ENCODE assay signal across 15 mouse cellular contexts in the genomic region with DNA sequence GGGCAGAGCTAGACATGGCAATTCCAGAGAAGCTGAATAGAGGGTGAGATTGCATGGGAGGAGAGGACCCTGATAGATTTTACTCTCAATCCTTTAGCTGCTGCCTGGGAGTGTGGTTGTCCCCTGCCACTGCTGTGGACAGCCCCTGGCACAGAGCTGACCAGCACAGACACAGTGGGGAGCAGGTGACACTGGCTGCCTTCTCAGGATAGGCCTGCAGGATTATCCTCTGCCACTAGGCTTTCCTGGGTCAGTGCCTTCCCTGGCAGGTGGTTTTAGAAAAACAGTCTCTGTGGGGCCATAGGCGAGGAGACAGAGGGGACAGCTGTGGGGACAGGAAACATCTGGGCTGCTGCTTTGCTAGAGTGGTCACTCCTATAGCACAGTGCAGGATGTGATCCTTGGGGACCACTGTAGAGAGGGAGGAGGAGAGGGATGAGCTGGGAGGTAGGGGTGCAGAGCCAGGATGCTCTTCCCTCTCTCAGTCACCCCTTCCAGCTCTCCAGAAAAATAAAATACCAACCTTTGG. TPM values are rescaled to one million over a fixed set of nuclear protein-coding genes. Genes with fewer than 3 reads are reported as not detected.
DNase-seq lines count a peak whose midpoint lies in the region; ATAC-seq and TF ChIP-seq lines count a peak whose summit lies in the region.
"Had no signal": no experiment of that assay in that cellular context is flagged by ENCODE, and none has a peak within 500 bp of the region (broad histone marks: within the 10 kb centered on the region; RNA-seq: fewer than 3 reads in every experiment).

No protein-coding gene starts in this region.

- peak overlapping the region; percentile 62; the same call in 1 of the 2 replicates for H3K27ac ChIP-seq in hindbrain, embryonic 10.5 days
- H3K27ac ChIP-seq in hindbrain, embryonic 16.5 days (ENCODE audit: low read depth, low read length), result no peak overlapping the region
- H3K27ac ChIP-seq in lung, embryonic 14.5 days (ENCODE audit: low read depth), result no peak overlapping the region
- H3K27ac ChIP-seq in CH12.LX (ENCODE audit: insufficient read depth, low read depth), result no peak overlapping the region
- no peak overlapping the region for H3K27ac ChIP-seq in embryonic facial prominence, embryonic 12.5 days
- H3K27ac ChIP-seq: forebrain, embryonic 15.5 days; heart, adult 2 months; lung, embryonic 15.5 days; neural tube, embryonic 12.5 days had no signal

- no peaks in the 10 kb centered on the region for H3K36me3 ChIP-seq in hindbrain, embryonic 10.5 days
- H3K36me3 ChIP-seq in hindbrain, embryonic 16.5 days (ENCODE audit: control insufficient read depth, insufficient read depth, low read length), result no peaks in the 10 kb centered on the region
- H3K36me3 ChIP-seq in lung, embryonic 14.5 days (ENCODE audit: insufficient read depth), result no peaks in the 10 kb centered on the region
- H3K36me3 ChIP-seq in CH12.LX (replicated peaks in 1 of 2; ENCODE audit: control insufficient read depth in 1 of 2, insufficient read depth in 1 of 2, low read length in 1 of 2), result no peaks in the 10 kb centered on the region
- H3K36me3 ChIP-seq in embryonic facial prominence, embryonic 12.5 days, result no peaks in the 10 kb centered on the region
- H3K36me3 ChIP-seq: forebrain, embryonic 15.5 days; lung, embryonic 15.5 days; neural tube, embryonic 12.5 days had no signal

- TF ChIP-seq RAD21 in CH12.LX (IDR thresholded peaks at IDR 0.05; ENCODE audit: low read depth, low read length), result no peak

- H3K79me2 ChIP-seq in CH12.LX (replicated peaks; ENCODE audit: control insufficient read depth, extremely low read depth, insufficient read depth, poor library complexity, severe bottlenecking), result no peaks in the 10 kb centered on the region

- H3K27me3 ChIP-seq in hindbrain, embryonic 10.5 days (ENCODE audit: insufficient read depth, poor library complexity, severe bottlenecking), result no peaks in the 10 kb centered on the region
- no peaks in the 10 kb centered on the region for H3K27me3 ChIP-seq in hindbrain, embryonic 16.5 days (replicated peaks; ENCODE audit: control insufficient read depth, insufficient read depth, low read length)
- H3K27me3 ChIP-seq in lung, embryonic 14.5 days (ENCODE audit: insufficient read depth, low read length), result no peaks in the 10 kb centered on the region
- H3K27me3 ChIP-seq in CH12.LX (replicated peaks), result no peaks in the 10 kb centered on the region
- no peaks in the 10 kb centered on the region for H3K27me3 ChIP-seq in embryonic facial prominence, embryonic 12.5 days
- H3K27me3 ChIP-seq: forebrain, embryonic 15.5 days; lung, embryonic 15.5 days; neural tube, embryonic 12.5 days had no signal

- peak; percentile 19; the same call in 1 of the 2 replicates for TF ChIP-seq CTCF in lung, embryonic 14.5 days (IDR thresholded peaks at IDR 0.05; ENCODE audit: low read depth)
- no peak for TF ChIP-seq CTCF in lung, adult 2 months (IDR thresholded peaks at IDR 0.05; ENCODE audit: insufficient read depth, low read length)
- no peak for TF ChIP-seq CTCF in CH12.LX (conservative IDR thresholded peaks at IDR 0.05 in 1 of 2, IDR thresholded peaks at IDR 0.05 in 1 of 2; ENCODE audit: low read depth in 2 of 2, low read length in 2 of 2)

- peaks cover 25% of the 10 kb centered on the region for H3K4me1 ChIP-seq in hindbrain, embryonic 10.5 days (replicated peaks)
- H3K4me1 ChIP-seq in hindbrain, embryonic 16.5 days (ENCODE audit: control insufficient read depth, insufficient read depth, low read depth, low read length), result no peaks in the 10 kb centered on the region
- no peaks in the 10 kb centered on the region for H3K4me1 ChIP-seq in lung, embryonic 14.5 days (ENCODE audit: insufficient read depth)
- H3K4me1 ChIP-seq in lung, adult 2 months (ENCODE audit: control insufficient read depth, insufficient read depth, low read length), result no peaks in the 10 kb centered on the region
- H3K4me1 ChIP-seq in CH12.LX (ENCODE audit: control insufficient read depth in 1 of 2, insufficient read depth in 2 of 2), result peaks cover 14 to 26% of the 10 kb centered on the region in 2 experiments
- H3K4me1 ChIP-seq in embryonic facial prominence, embryonic 12.5 days, result peaks cover 9% of the 10 kb centered on the region
- H3K4me1 ChIP-seq: forebrain, embryonic 15.5 days; lung, embryonic 15.5 days had no signal

- DNase-seq in hindbrain, embryonic 10.5 days (ENCODE audit: low spot score), result no peak
- DNase-seq in lung, embryonic 14.5 days, result peak; percentile 22
- DNase-seq in lung, adult 2 months, result no peak
- no peak for DNase-seq in CH12.LX (ENCODE audit: extremely low read depth)
- DNase-seq in cerebellum, adult 9-10 months, result no peak
- DNase-seq in ovary, postnatal 36 days (ENCODE audit: low spot score), result no peak
- DNase-seq: cerebellum, postnatal 25 days; heart, adult 2 months; kidney, adult 8-10 months; retina, postnatal 1 day had no signal

- in situ Hi-C loops in CH12.LX (cut with MboI; ENCODE audit: low pct_ligation_motif_present, low pct_unique_long_range_greater_than_20kb, low sequenced_read_pairs), result no loop called here

- no peak for TF ChIP-seq POLR2A in lung, adult 2 months (IDR thresholded peaks at IDR 0.05; ENCODE audit: borderline replicate concordance, extremely low read depth, low read depth, low read length)
- TF ChIP-seq POLR2A in CH12.LX (IDR thresholded peaks at IDR 0.05; ENCODE audit: low read depth, low read length), result no peak

- no peak overlapping the region for H3K4me3 ChIP-seq in hindbrain, embryonic 10.5 days
- no peak overlapping the region for H3K4me3 ChIP-seq in hindbrain, embryonic 16.5 days (ENCODE audit: low read length)
- H3K4me3 ChIP-seq in lung, embryonic 14.5 days (ENCODE audit: low read depth, low read length), result no peak overlapping the region
- H3K4me3 ChIP-seq in lung, adult 2 months (replicated peaks; ENCODE audit: extremely low read depth, low read depth, low read length), result no peak overlapping the region
- no peak overlapping the region for H3K4me3 ChIP-seq in CH12.LX (replicated peaks in 1 of 3; ENCODE audit: low read depth in 2 of 3, low read length in 2 of 3, poor library complexity in 1 of 3)
- H3K4me3 ChIP-seq in embryonic facial prominence, embryonic 12.5 days, result no peak overlapping the region
- H3K4me3 ChIP-seq: forebrain, embryonic 15.5 days; heart, adult 2 months; lung, embryonic 15.5 days; neural tube, embryonic 12.5 days had no signal

- ATAC-seq in hindbrain, embryonic 16.5 days, result no peak
- ATAC-seq in lung, embryonic 14.5 days (ENCODE audit: insufficient read depth), result 0 out of 2 replicates have a peak, but pooled peaks have one; percentile 24
- no peak for ATAC-seq in embryonic facial prominence, embryonic 12.5 days (ENCODE audit: insufficient number of reproducible peaks, insufficient read depth, low FRiP score, low TSS enrichment)
- ATAC-seq: forebrain, embryonic 15.5 days had no signal

- no peak overlapping the region for H3K4me2 ChIP-seq in hindbrain, embryonic 16.5 days (ENCODE audit: low read length)
- H3K4me2 ChIP-seq in lung, embryonic 14.5 days, result no peak overlapping the region
- no peak overlapping the region for H3K4me2 ChIP-seq in CH12.LX (ENCODE audit: insufficient read depth, low read depth, poor library complexity, severe bottlenecking)
- H3K4me2 ChIP-seq in embryonic facial prominence, embryonic 12.5 days (replicated peaks), result no peak overlapping the region
- H3K4me2 ChIP-seq: forebrain, embryonic 15.5 days; lung, embryonic 15.5 days; neural tube, embryonic 12.5 days had no signal

- H3K9me3 ChIP-seq in hindbrain, embryonic 10.5 days, result no peaks in the 10 kb centered on the region
- no peaks in the 10 kb centered on the region for H3K9me3 ChIP-seq in hindbrain, embryonic 16.5 days (ENCODE audit: control insufficient read depth, low read length)
- H3K9me3 ChIP-seq in lung, embryonic 14.5 days (ENCODE audit: low read depth, low read length), result no peaks in the 10 kb centered on the region
- no peaks in the 10 kb centered on the region for H3K9me3 ChIP-seq in CH12.LX (replicated peaks; ENCODE audit: low read length)
- H3K9me3 ChIP-seq in embryonic facial prominence, embryonic 12.5 days, result no peaks in the 10 kb centered on the region
- H3K9me3 ChIP-seq: forebrain, embryonic 15.5 days; lung, embryonic 15.5 days; neural tube, embryonic 12.5 days had no signal

- WGBS in hindbrain, embryonic 10.5 days, result 27% methylated on average over 1 of the region's 1 CpGs
- 53% methylated on average over 1 of the region's 1 CpGs for WGBS in hindbrain, embryonic 16.5 days
- 28% methylated on average over 1 of the region's 1 CpGs for WGBS in lung, embryonic 14.5 days
- WGBS in lung, adult 2 months, result 28% methylated on average over 1 of the region's 1 CpGs
- 19% methylated on average over 1 of the region's 1 CpGs for WGBS in embryonic facial prominence, embryonic 12.5 days

- TF ChIP-seq EP300 in CH12.LX (IDR thresholded peaks at IDR 0.05; ENCODE audit: low read length), result 0 out of 2 replicates have a peak, but pooled peaks have one; percentile 8

- no peak overlapping the region for H3K9ac ChIP-seq in hindbrain, embryonic 16.5 days (ENCODE audit: low read depth, low read length)
- no peak overlapping the region for H3K9ac ChIP-seq in lung, embryonic 14.5 days
- no peak overlapping the region for H3K9ac ChIP-seq in CH12.LX (ENCODE audit: insufficient read depth, low read depth)
- H3K9ac ChIP-seq in embryonic facial prominence, embryonic 12.5 days, result 0 out of 2 replicates have a peak overlapping the region, but pooled peaks have one; percentile 8
- H3K9ac ChIP-seq: forebrain, embryonic 15.5 days; lung, embryonic 15.5 days; neural tube, embryonic 12.5 days had no signal

- dilution Hi-C loops in CH12.LX (cut with MboI; ENCODE audit: extremely low pct_ligation_motif_present, extremely low pct_unique_long_range_greater_than_20kb, low sequenced_read_pairs), result no loop called here

RNA-seq across cellular contexts. Expression of a gene that starts 14.7 kb away (rescaled TPM):
- 10.9 and 19.2 TPM in 2 replicates for polyA plus RNA-seq in hindbrain, embryonic 10.5 days (2016; fragmentation: Nextera tagmentation; extraction: Ambion mirVana)
- 0.96 and 1.5 TPM in 2 replicates for polyA plus RNA-seq in hindbrain, embryonic 16.5 days (2015; fragmentation: Nextera tagmentation; extraction: Ambion mirVana)
- polyA plus RNA-seq in lung, embryonic 14.5 days (2014; fragmentation: Nextera tagmentation; extraction: Ambion mirVana), result 1.8 and 2.2 TPM in 2 replicates
- polyA plus RNA-seq in lung, adult 2 months (2012; rRNA removed), result 14.0 and 14.2 TPM in 2 replicates
- total RNA-seq in CH12.LX (2012; rRNA removed) (0.47 and 0.55 TPM in 2 replicates), CH12.LX (2014; rRNA removed) (0.11 and 0.16 TPM in 2 replicates)
- 0.15 and 0.20 TPM in 2 replicates for polyA plus RNA-seq in CH12.LX (2012; ENCODE audit: insufficient read length, low read depth)
- polyA plus RNA-seq in embryonic facial prominence, embryonic 12.5 days (2016; fragmentation: Nextera tagmentation; extraction: Ambion mirVana), result 3.8 and 3.9 TPM in 2 replicates

RNA-seq across cellular contexts. Expression of a gene that starts 37.7 kb away (rescaled TPM):
- 73.2 and 104 TPM in 2 replicates for polyA plus RNA-seq in hindbrain, embryonic 10.5 days (2016; fragmentation: Nextera tagmentation; extraction: Ambion mirVana)
- polyA plus RNA-seq in hindbrain, embryonic 16.5 days (2015; fragmentation: Nextera tagmentation; extraction: Ambion mirVana), result 45.0 and 47.7 TPM in 2 replicates
- polyA plus RNA-seq in lung, embryonic 14.5 days (2014; fragmentation: Nextera tagmentation; extraction: Ambion mirVana), result 64.9 and 66.1 TPM in 2 replicates
- polyA plus RNA-seq in lung, adult 2 months (2012; rRNA removed), result 5.6 and 11.3 TPM in 2 replicates
- 87.4 and 99.4 TPM in 2 replicates for total RNA-seq in CH12.LX (2012; rRNA removed)
- total RNA-seq in CH12.LX (2014; rRNA removed), result 267 and 274 TPM in 2 replicates
- 96.9 and 99.6 TPM in 2 replicates for polyA plus RNA-seq in CH12.LX (2012; ENCODE audit: insufficient read length, low read depth)
- polyA plus RNA-seq in embryonic facial prominence, embryonic 12.5 days (2016; fragmentation: Nextera tagmentation; extraction: Ambion mirVana), result 107 and 125 TPM in 2 replicates

RNA-seq across cellular contexts. Expression of a gene that starts 59.3 kb away (rescaled TPM):
- 12.9 and 13.2 TPM in 2 replicates for polyA plus RNA-seq in hindbrain, embryonic 10.5 days (2016; fragmentation: Nextera tagmentation; extraction: Ambion mirVana)
- 10.0 and 10.2 TPM in 2 replicates for polyA plus RNA-seq in hindbrain, embryonic 16.5 days (2015; fragmentation: Nextera tagmentation; extraction: Ambion mirVana)
- polyA plus RNA-seq in lung, embryonic 14.5 days (2014; fragmentation: Nextera tagmentation; extraction: Ambion mirVana), result 35.7 and 41.3 TPM in 2 replicates
- 27.0 and 39.9 TPM in 2 replicates for polyA plus RNA-seq in lung, adult 2 months (2012; rRNA removed)
- total RNA-seq in CH12.LX (2012; rRNA removed), result 18.9 and 21.0 TPM in 2 replicates
- 12.8 and 16.8 TPM in 2 replicates for total RNA-seq in CH12.LX (2014; rRNA removed)
- polyA plus RNA-seq in CH12.LX (2012; ENCODE audit: insufficient read length, low read depth), result 16.1 and 17.4 TPM in 2 replicates
- 18.1 and 18.7 TPM in 2 replicates for polyA plus RNA-seq in embryonic facial prominence, embryonic 12.5 days (2016; fragmentation: Nextera tagmentation; extraction: Ambion mirVana)
